In genomic region chr4:119948922-119949614, GRCm38 (mm10) we compare ENCODE assay signal across 14 mouse cellular contexts.
A peak's percentile ranks its signal among the peaks of the same experiment; 100 is the strongest.
DNase-seq lines count a peak whose midpoint lies in the region; ATAC-seq and TF ChIP-seq lines count a peak whose summit lies in the region.
"Had no signal": no experiment of that assay in that cellular context is flagged by ENCODE, and none has a peak within 500 bp of the region (broad histone marks: within the 10 kb centered on the region; RNA-seq: fewer than 3 reads in every experiment).

No protein-coding gene starts in this region.

- no peak overlapping the region for H3K4me2 ChIP-seq in midbrain, embryonic 11.5 days
- no peak overlapping the region for H3K4me2 ChIP-seq in midbrain, embryonic 16.5 days (ENCODE audit: low read length)
- peak overlapping the region; percentile 13 for H3K4me2 ChIP-seq in heart, embryonic 13.5 days
- H3K4me2 ChIP-seq in stomach, postnatal 0 days (replicated peaks; ENCODE audit: low read depth): no peak overlapping the region
- H3K4me2 ChIP-seq: neural tube, embryonic 12.5 days had no signal

- whole genome bisulfite sequencing in midbrain, embryonic 11.5 days: 80% methylated on average over 12 of the region's 12 CpGs
- 71% methylated on average over 12 of the region's 12 CpGs for WGBS in midbrain, embryonic 16.5 days
- 35% methylated on average over 12 of the region's 12 CpGs for WGBS in heart, embryonic 13.5 days
- WGBS in stomach, postnatal 0 days: 47% methylated on average over 12 of the region's 12 CpGs

- ATAC-seq in frontal cortex, adult (ENCODE audit: low TSS enrichment): peak; percentile 69
- no peak for ATAC-seq in midbrain, embryonic 11.5 days (ENCODE audit: low FRiP score)
- no peak for ATAC-seq in midbrain, embryonic 16.5 days
- 0 out of 2 replicates have a peak, but pooled peaks have one; percentile 32 for ATAC-seq in heart, embryonic 13.5 days (ENCODE audit: extremely low read depth, insufficient number of reproducible peaks, low FRiP score, low TSS enrichment)
- no peak; the same call in 1 of the 2 replicates for ATAC-seq in stomach, postnatal 0 days (ENCODE audit: low FRiP score, low TSS enrichment)
- ATAC-seq: liver, postnatal 0 days had no signal

- no peak for TF ChIP-seq EP300 in stomach, postnatal 0 days (optimal IDR thresholded peaks at IDR 0.05)

- no peak overlapping the region for H3K4me3 ChIP-seq in midbrain, embryonic 11.5 days (ENCODE audit: low read depth, low read length)
- H3K4me3 ChIP-seq in midbrain, embryonic 16.5 days (ENCODE audit: low read depth, low read length): no peak overlapping the region
- no peak overlapping the region for H3K4me3 ChIP-seq in heart, embryonic 13.5 days
- no peak overlapping the region for H3K4me3 ChIP-seq in stomach, postnatal 0 days (ENCODE audit: low read depth, low read length)
- H3K4me3 ChIP-seq: embryonic facial prominence, embryonic 10.5 days; forebrain, embryonic 10.5 days; neural tube, embryonic 12.5 days had no signal

- no peak overlapping the region for H3K9ac ChIP-seq in midbrain, embryonic 11.5 days (ENCODE audit: low read length)
- no peak overlapping the region for H3K9ac ChIP-seq in midbrain, embryonic 16.5 days (ENCODE audit: low read depth, low read length)
- H3K9ac ChIP-seq in heart, embryonic 13.5 days: 0 out of 2 replicates have a peak overlapping the region, but pooled peaks have one; percentile 7
- H3K9ac ChIP-seq in stomach, postnatal 0 days (ENCODE audit: low read length): no peak overlapping the region
- H3K9ac ChIP-seq: liver, postnatal 0 days; neural tube, embryonic 12.5 days had no signal

- no peak for DNase-seq in frontal cortex, postnatal 14 days (ENCODE audit: low spot score in 2 of 2)
- peak; percentile 44 for DNase-seq in midbrain, embryonic 11.5 days (ENCODE audit: low spot score, missing footprints)
- no peak for DNase-seq in stomach, postnatal 0 days (ENCODE audit: low spot score)
- DNase-seq in urinary bladder, postnatal 25 days (ENCODE audit: low spot score): no peak
- no peak for DNase-seq in adipocyte (ENCODE audit: low spot score)
- DNase-seq: gastrocnemius, postnatal 36 days; kidney, postnatal 36 days; liver, postnatal 0 days had no signal

- no peak for TF ChIP-seq CTCF in stomach, postnatal 0 days (IDR thresholded peaks at IDR 0.05; ENCODE audit: low read depth)

- H3K27me3 ChIP-seq in midbrain, embryonic 11.5 days (ENCODE audit: control insufficient read depth, insufficient read depth, low read length): no peaks in the 10 kb centered on the region
- no peaks in the 10 kb centered on the region for H3K27me3 ChIP-seq in midbrain, embryonic 16.5 days (ENCODE audit: control insufficient read depth, insufficient read depth, low read depth, low read length)
- no peaks in the 10 kb centered on the region; the same call in 1 of the 2 replicates for H3K27me3 ChIP-seq in heart, embryonic 13.5 days (replicated peaks)
- no peaks in the 10 kb centered on the region for H3K27me3 ChIP-seq in stomach, postnatal 0 days (ENCODE audit: control insufficient read depth, insufficient read depth, low read length)
- H3K27me3 ChIP-seq: neural tube, embryonic 12.5 days had no signal

- no peaks in the 10 kb centered on the region for H3K4me1 ChIP-seq in midbrain, embryonic 11.5 days (ENCODE audit: control insufficient read depth, insufficient read depth, low read length)
- H3K4me1 ChIP-seq in midbrain, embryonic 16.5 days (ENCODE audit: control insufficient read depth, insufficient read depth, low read length): no peaks in the 10 kb centered on the region; the same call in 1 of the 2 replicates
- peaks cover 25% of the 10 kb centered on the region for H3K4me1 ChIP-seq in heart, embryonic 13.5 days
- no peaks in the 10 kb centered on the region; the same call in 1 of the 2 replicates for H3K4me1 ChIP-seq in stomach, postnatal 0 days (replicated peaks; ENCODE audit: control insufficient read depth, insufficient read depth)
- H3K4me1 ChIP-seq: forebrain, embryonic 10.5 days had no signal

- no peaks in the 10 kb centered on the region for H3K36me3 ChIP-seq in midbrain, embryonic 11.5 days (ENCODE audit: control insufficient read depth, insufficient read depth, low read length)
- H3K36me3 ChIP-seq in midbrain, embryonic 16.5 days (ENCODE audit: control insufficient read depth, insufficient read depth, low read length): no peaks in the 10 kb centered on the region
- H3K36me3 ChIP-seq in heart, embryonic 13.5 days: no peaks in the 10 kb centered on the region
- no peaks in the 10 kb centered on the region for H3K36me3 ChIP-seq in stomach, postnatal 0 days (ENCODE audit: control insufficient read depth, insufficient read depth, low read length)
- H3K36me3 ChIP-seq: embryonic facial prominence, embryonic 10.5 days; forebrain, embryonic 10.5 days; neural tube, embryonic 12.5 days had no signal

- no peak overlapping the region for H3K27ac ChIP-seq in midbrain, embryonic 11.5 days (ENCODE audit: low read depth, low read length)
- H3K27ac ChIP-seq in midbrain, embryonic 16.5 days (ENCODE audit: low read length): no peak overlapping the region
- H3K27ac ChIP-seq in heart, embryonic 13.5 days (replicated peaks): peak overlapping the region; percentile 46
- H3K27ac ChIP-seq in stomach, postnatal 0 days (replicated peaks): peak overlapping the region; percentile 13; the same call in 1 of the 2 replicates
- H3K27ac ChIP-seq: embryonic facial prominence, embryonic 10.5 days; forebrain, embryonic 10.5 days; neural tube, embryonic 12.5 days had no signal

- no peaks in the 10 kb centered on the region; the same call in 1 of the 2 replicates for H3K9me3 ChIP-seq in midbrain, embryonic 11.5 days (ENCODE audit: control insufficient read depth, low read length)
- peaks cover 2% of the 10 kb centered on the region; the same call in 1 of the 2 replicates for H3K9me3 ChIP-seq in midbrain, embryonic 16.5 days (replicated peaks; ENCODE audit: control insufficient read depth, low read length, poor library complexity, severe bottlenecking)
- H3K9me3 ChIP-seq in heart, embryonic 13.5 days: peaks cover 8% of the 10 kb centered on the region
- H3K9me3 ChIP-seq in stomach, postnatal 0 days (ENCODE audit: control insufficient read depth, low read length): no peaks in the 10 kb centered on the region

Comparison
In these comparisons a context has a peak if more than half of its experiments do, and no peak if none do; other contexts are left out.
1. ATAC-seq: peak in frontal cortex, adult (single experiment) and heart, embryonic 13.5 days (single experiment); none in midbrain, embryonic 11.5 days (single experiment), midbrain, embryonic 16.5 days (single experiment) and stomach, postnatal 0 days (single experiment).
2. H3K27ac ChIP-seq: peak in heart, embryonic 13.5 days (single experiment) and stomach, postnatal 0 days (single experiment); none in midbrain, embryonic 11.5 days (single experiment) and midbrain, embryonic 16.5 days (single experiment).